Mouse (Mus musculus): Measurements from ENCODE around the gene Nifk. TPM values are rescaled to one million over a fixed set of nuclear protein-coding genes. Genes with fewer than 3 reads are reported as not detected.

Gene Nifk
- polyA plus RNA-seq, 1 experiment = 25.6 TPM

- no peak overlapping the region for H3K4me3 ChIP-seq (ENCODE audit: insufficient read depth, low read length)
- peaks cover 19% of the 10 kb centered on the region for H3K4me1 ChIP-seq (ENCODE audit: control insufficient read depth, insufficient read depth, low read length)
- H3K27ac ChIP-seq (ENCODE audit: insufficient read depth, low read depth, low read length) = no peak overlapping the region
- TF ChIP-seq CTCF (IDR thresholded peaks at IDR 0.05; ENCODE audit: low read depth, low read length) = no peak
- no peak for TF ChIP-seq POLR2A (IDR thresholded peaks at IDR 0.05; ENCODE audit: borderline replicate concordance, low read depth, low read length)
These were observed 943 bp upstream of the Nifk start for GRCm38 (mm10) chr1:118320696-118321095.

GRCm38 (mm10) chr1:118334749-118335713, 13.4 kb downstream of the Nifk start:
- H3K4me3 ChIP-seq (ENCODE audit: insufficient read depth, low read length) = no peak overlapping the region
- no peak for TF ChIP-seq CTCF (IDR thresholded peaks at IDR 0.05; ENCODE audit: low read depth, low read length)
- TF ChIP-seq POLR2A (IDR thresholded peaks at IDR 0.05; ENCODE audit: borderline replicate concordance, low read depth, low read length) = no peak
- H3K27ac ChIP-seq (ENCODE audit: insufficient read depth, low read depth, low read length) = no peak overlapping the region
- H3K4me1 ChIP-seq (ENCODE audit: control insufficient read depth, insufficient read depth, low read length) = 0 out of 2 replicates have a peak, but pooled peaks cover 4% of the 10 kb centered on the region

- H3K4me1 ChIP-seq (ENCODE audit: control insufficient read depth, insufficient read depth, low read length) = 0 out of 2 replicates have a peak, but pooled peaks cover 4% of the 10 kb centered on the region
- TF ChIP-seq CTCF (IDR thresholded peaks at IDR 0.05; ENCODE audit: low read depth, low read length) (no peak), POLR2A (IDR thresholded peaks at IDR 0.05; ENCODE audit: borderline replicate concordance, low read depth, low read length) (no peak)
- no peak overlapping the region for H3K4me3 ChIP-seq (ENCODE audit: insufficient read depth, low read length)
- H3K27ac ChIP-seq (ENCODE audit: insufficient read depth, low read depth, low read length) = no peak overlapping the region
These were observed 14.2 kb downstream of the Nifk start for GRCm38 (mm10) chr1:118335847-118336246.

GRCm38 (mm10) chr1:118337921-118338320, 16.3 kb downstream of the Nifk start:
- TF ChIP-seq POLR2A (IDR thresholded peaks at IDR 0.05; ENCODE audit: borderline replicate concordance, low read depth, low read length) = no peak
- no peak for TF ChIP-seq CTCF (IDR thresholded peaks at IDR 0.05; ENCODE audit: low read depth, low read length)
- no peak overlapping the region for H3K27ac ChIP-seq (ENCODE audit: insufficient read depth, low read depth, low read length)
- H3K4me1 ChIP-seq (ENCODE audit: control insufficient read depth, insufficient read depth, low read length) = 0 out of 2 replicates have a peak, but pooled peaks cover 4% of the 10 kb centered on the region
- no peak overlapping the region for H3K4me3 ChIP-seq (ENCODE audit: insufficient read depth, low read length)

- no peak for TF ChIP-seq POLR2A (IDR thresholded peaks at IDR 0.05; ENCODE audit: borderline replicate concordance, low read depth, low read length)
- no peak overlapping the region for H3K27ac ChIP-seq (ENCODE audit: insufficient read depth, low read depth, low read length)
- peaks cover 2% of the 10 kb centered on the region; the same call in 1 of the 2 replicates for H3K4me1 ChIP-seq (ENCODE audit: control insufficient read depth, insufficient read depth, low read length)
- no peak overlapping the region for H3K4me3 ChIP-seq (ENCODE audit: insufficient read depth, low read length)
These were observed 22.2 kb downstream of the Nifk start for GRCm38 (mm10) chr1:118343649-118344435.

DNA sequence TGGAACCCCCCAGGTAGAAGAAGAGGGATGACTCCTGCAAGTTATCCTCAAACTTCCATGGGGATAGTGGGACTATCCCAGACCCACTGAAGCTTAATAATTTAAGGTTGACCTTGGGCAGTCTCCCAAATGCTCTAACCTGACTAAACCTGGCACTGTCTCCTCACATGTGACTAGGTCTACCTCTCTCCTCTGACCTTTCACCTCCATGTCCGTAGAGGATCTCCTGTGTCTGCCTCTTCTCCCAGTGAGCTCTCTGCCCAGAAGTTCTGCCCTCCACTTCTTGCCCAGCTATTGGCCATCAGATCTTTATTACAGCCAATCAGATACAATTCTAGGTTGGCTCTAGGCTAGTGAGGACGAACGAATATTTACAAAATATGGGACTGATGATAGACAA, 28.3 kb downstream of the Nifk start:
- no peak overlapping the region for H3K4me3 ChIP-seq (ENCODE audit: insufficient read depth, low read length)
- no peak for TF ChIP-seq CTCF (IDR thresholded peaks at IDR 0.05; ENCODE audit: low read depth, low read length)
- H3K4me1 ChIP-seq (ENCODE audit: control insufficient read depth, insufficient read depth, low read length) = peaks cover 2% of the 10 kb centered on the region; the same call in 1 of the 2 replicates
- no peak overlapping the region for H3K27ac ChIP-seq (ENCODE audit: insufficient read depth, low read depth, low read length)

DNA sequence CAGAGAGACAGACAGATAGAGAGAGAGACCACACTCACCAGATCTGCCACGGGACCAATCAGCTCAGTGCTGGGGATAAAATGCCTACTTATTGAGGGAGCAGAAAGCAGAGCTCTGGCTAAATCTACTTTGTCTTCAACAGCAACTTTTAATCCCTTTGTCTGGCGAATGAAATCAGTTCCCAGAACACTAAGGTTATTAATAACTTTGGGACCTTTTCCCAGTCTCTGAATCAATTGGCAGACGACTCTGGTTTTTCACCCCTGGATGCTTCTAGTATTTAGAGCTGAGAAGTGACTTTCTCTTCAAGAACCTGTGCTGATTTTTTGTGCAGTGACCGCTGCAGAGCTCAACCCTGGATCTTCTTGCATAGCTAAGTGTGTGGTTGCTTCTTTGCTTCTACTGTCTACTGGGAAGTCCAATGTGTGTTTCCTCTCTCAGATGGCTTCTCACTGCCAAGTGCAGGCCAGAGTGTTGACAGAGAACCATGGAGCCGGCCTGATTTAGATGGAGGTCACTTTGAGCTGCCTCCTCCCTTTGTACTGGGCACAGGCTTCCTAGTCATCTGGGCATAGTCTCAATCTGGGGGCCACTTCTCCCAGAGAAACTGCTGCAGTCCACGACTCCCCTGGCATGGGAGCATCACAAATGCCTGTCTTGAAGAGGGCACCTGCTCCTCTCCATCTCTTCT, 37.6 kb downstream of the Nifk start:
- TF ChIP-seq CTCF (IDR thresholded peaks at IDR 0.05; ENCODE audit: low read depth, low read length) (no peak), POLR2A (IDR thresholded peaks at IDR 0.05; ENCODE audit: borderline replicate concordance, low read depth, low read length) (no peak)
- Histone ChIP-seq H3K4me3 (ENCODE audit: insufficient read depth, low read length) (no peak overlapping the region), H3K27ac (ENCODE audit: insufficient read depth, low read depth, low read length) (no peak overlapping the region), H3K4me1 (ENCODE audit: control insufficient read depth, insufficient read depth, low read length) (no peaks in the 10 kb centered on the region)

DNA sequence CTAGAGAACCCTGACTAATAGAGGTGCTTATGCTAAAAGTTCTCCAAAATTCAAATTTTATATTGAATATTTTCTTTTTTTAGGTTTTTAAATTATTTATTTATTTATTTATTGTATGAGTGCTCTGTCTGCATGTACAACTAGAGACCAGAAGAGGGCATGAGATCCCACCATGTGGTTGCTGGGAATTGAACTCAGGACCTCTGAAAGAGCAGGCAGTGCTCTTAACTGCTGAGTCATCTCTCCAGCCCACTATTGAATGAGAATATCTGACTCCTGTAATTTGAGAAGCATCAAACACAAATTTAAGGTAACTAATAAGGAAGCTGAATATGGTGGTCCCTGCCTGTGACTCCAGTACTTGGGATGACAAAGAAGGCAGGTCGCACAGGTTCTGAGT, 46.3 kb downstream of the Nifk start:
- H3K27ac ChIP-seq (ENCODE audit: insufficient read depth, low read depth, low read length) = no peak overlapping the region
- TF ChIP-seq CTCF (IDR thresholded peaks at IDR 0.05; ENCODE audit: low read depth, low read length) = no peak
- TF ChIP-seq POLR2A (IDR thresholded peaks at IDR 0.05; ENCODE audit: borderline replicate concordance, low read depth, low read length) = no peak

GRCm38 (mm10) chr1:118368721-118369461, 47.3 kb downstream of the Nifk start:
- Histone ChIP-seq H3K4me1 (ENCODE audit: control insufficient read depth, insufficient read depth, low read length) (peaks cover 16% of the 10 kb centered on the region), H3K4me3 (ENCODE audit: insufficient read depth, low read length) (no peak overlapping the region), H3K27ac (ENCODE audit: insufficient read depth, low read depth, low read length) (no peak overlapping the region)
- TF ChIP-seq POLR2A (IDR thresholded peaks at IDR 0.05; ENCODE audit: borderline replicate concordance, low read depth, low read length) = no peak
- no peak for TF ChIP-seq CTCF (IDR thresholded peaks at IDR 0.05; ENCODE audit: low read depth, low read length)

More for the DNA sequence above, 46.3 kb downstream of the Nifk start:
- H3K4me3 ChIP-seq (ENCODE audit: insufficient read depth, low read length) = no peak overlapping the region
- peaks cover 16% of the 10 kb centered on the region for H3K4me1 ChIP-seq (ENCODE audit: control insufficient read depth, insufficient read depth, low read length)

Data from bone marrow macrophage, adult 2 months (primary cell).